Mouse (Mus musculus) kidney, adult 2 months (tissue): ENCODE data around the gene Btbd35f1.
"Not testable (repeated sequence)": the region's sequence is repeated elsewhere in the genome, so short reads cannot be mapped to it uniquely, and the experiment has no call there.

ENCODE experiments used
- CTCF ChIP-seq: fragments of 200-500 bp; conservative IDR thresholded peaks from 2 replicates; pipeline ENCODE4 v1.5.1; 2011; ENCODE audit warnings: low read depth, mild to moderate bottlenecking, control low read depth, low read length, moderate library complexity, mixed read lengths; ENCODE audit not compliant: insufficient read depth, insufficient read length
- POLR2A ChIP-seq: fragments of 200-500 bp; IDR thresholded peaks from one replicate; pipeline ENCODE4 v1.6.1; 2011; ENCODE audit warnings: low read depth, low read length, control low read depth

DNA sequence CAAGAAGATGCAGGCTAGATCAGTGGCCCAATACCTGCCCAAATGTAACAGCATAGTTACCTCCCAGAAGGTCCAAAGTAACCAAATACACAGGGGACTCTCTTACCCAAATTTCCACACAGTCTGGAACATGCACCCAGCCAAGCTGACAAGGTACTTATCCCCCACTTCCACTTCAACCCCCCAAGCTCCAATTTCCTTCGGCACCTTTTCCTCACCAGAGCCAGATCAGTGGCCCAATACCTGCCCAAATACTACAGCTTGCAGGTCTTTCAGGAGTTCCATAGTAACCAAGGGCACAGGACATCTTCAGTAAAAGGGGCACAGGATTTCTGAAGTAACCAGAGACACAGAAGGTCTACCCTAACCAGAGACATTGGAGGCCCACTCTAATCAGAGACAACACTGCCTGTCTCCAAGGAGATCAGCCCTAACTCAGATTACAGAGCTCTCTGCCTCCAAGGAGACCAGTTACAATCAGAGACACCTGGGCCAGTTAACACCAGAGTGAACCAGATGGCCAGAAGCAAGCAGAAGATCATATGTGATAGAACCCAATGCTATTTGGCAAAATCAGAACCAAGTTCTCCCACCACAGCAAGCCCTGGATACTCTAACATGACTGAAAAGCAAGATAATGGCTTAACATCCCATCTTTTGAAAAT lies 31.2 kb downstream of the Btbd35f1 start:
- not testable (repeated sequence) for TF ChIP-seq POLR2A, CTCF
